Mouse (Mus musculus) cerebellum, postnatal 4 days (tissue): ENCODE results near the gene Defb22.
A peak's percentile ranks its signal among the peaks of the same experiment; 100 is the strongest.

Experiments used
- DNase-seq, 2 experiments: peaks; one replicate each; pipeline ENCODE4 v3.0.0; 2022; ENCODE audit warnings: low spot score in 2 of 2, mixed read lengths in 1 of 2

Gene Defb22

GRCm38 (mm10) chr2:152490038-152490437 is at the start of gene Defb22:
TSS of gene Defb22 (minus strand) at chr2:152490138.
- DNase-seq = no peak

GRCm38 (mm10) chr2:152517981-152518380 is 28.0 kb upstream of the Defb22 start, which contains the start of gene Defb28:
TSS of gene Defb28 (plus strand) at chr2:152518255.
- DNase-seq = no peak

GRCm38 (mm10) chr2:152516084-152516483 is 26.1 kb upstream of the Defb22 start:
- DNase-seq = no peak

- no peak for DNase-seq
These were observed 21.7 kb upstream of the Defb22 start, which contains the start of gene Defb26 for GRCm38 (mm10) chr2:152511592-152511991. TSS of gene Defb26 (minus strand) at chr2:152511692.

DNA sequence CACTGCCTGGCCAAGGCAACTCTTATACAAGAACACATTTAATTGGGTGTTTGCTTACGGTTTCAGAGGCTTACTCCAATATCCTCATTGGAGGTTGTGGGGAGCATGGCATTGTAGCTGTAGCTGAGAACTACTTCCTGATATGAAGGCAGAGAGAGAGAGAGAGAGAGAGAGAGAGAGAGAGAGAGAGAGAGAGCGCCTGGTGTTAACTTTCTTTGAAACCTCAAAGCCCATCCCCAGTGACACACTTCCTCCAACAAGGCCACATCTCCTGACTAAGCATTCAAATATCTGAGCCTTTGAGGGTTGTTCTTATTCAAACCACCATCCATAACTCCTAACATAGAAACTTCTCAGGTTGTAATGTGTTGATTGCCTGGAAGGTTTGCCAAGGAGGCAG is 14.0 kb upstream of the Defb22 start:
- no peak for DNase-seq

- no peak for DNase-seq
These were observed 10.9 kb upstream of the Defb22 start for GRCm38 (mm10) chr2:152500863-152501229.

GRCm38 (mm10) chr2:152500204-152500862 is 10.4 kb upstream of the Defb22 start:
- no peak for DNase-seq

- no peak for DNase-seq
These were observed 8.1 kb upstream of the Defb22 start for GRCm38 (mm10) chr2:152498020-152498419.

DNA sequence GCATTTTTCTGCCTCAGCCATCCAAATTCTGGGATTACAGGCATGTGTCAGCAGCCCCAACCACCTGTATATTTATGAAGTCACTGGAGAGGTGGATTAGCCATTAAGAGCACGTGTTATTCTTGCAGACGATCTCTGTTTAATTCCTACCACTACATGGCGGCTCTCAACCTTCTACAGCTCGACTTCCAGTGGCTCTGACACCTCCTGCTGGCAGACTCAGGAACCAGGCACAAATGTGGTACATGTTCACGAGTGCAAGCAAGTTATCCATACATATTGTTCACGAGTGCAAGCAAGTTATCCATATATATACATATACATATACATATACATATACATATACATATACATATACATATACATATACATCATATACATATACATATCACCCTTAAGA is 3.2 kb upstream of the Defb22 start:
- DNase-seq = no peak

DNA sequence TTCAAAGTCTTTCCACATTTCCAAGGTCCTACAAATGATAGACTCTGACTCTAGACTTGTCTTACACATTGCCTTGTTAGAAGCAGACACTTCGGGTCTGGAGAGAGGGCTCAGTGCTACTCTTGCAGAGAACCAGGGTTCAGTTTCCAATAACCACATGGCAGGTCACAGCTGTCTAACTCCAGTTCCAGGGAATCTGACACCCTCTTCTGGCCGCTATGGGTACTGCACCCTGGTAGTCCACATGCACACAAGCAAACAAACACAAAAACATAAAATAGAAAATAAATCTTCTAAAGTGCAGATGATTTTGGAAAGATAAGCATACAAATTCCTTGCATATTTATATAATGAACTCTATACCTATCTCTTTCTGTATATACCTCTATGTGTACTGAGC is 2.9 kb downstream of the Defb22 start:
- DNase-seq = no peak

GRCm38 (mm10) chr2:152481726-152482125 is 8.2 kb downstream of the Defb22 start:
- DNase-seq = no peak

DNA sequence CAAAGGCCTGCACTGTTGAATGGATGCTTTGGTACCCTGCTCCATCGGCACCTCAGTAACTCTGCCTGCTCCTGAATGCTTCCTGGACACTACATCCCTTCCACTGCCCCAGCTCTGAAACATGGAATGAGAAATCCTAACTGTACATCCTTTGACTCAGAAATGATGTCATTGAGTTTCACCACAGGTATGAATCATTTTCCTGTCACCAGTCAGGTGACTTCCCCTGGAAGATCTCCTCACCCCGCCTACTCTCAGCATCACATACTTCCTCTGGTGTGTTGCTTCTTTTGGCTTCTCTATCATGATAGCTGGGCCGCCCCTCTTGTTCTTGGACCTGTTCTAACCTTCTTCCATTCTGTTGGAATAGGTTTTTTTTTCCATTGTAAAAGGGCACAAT is 9.1 kb downstream of the Defb22 start:
- DNase-seq = no peak

GRCm38 (mm10) chr2:152476763-152477162 is 13.2 kb downstream of the Defb22 start, which contains the start of gene Defb20:
TSS of gene Defb20 (plus strand) at chr2:152477063.
- DNase-seq = no peak

GRCm38 (mm10) chr2:152472434-152472833 is 17.5 kb downstream of the Defb22 start:
- no peak for DNase-seq

DNA sequence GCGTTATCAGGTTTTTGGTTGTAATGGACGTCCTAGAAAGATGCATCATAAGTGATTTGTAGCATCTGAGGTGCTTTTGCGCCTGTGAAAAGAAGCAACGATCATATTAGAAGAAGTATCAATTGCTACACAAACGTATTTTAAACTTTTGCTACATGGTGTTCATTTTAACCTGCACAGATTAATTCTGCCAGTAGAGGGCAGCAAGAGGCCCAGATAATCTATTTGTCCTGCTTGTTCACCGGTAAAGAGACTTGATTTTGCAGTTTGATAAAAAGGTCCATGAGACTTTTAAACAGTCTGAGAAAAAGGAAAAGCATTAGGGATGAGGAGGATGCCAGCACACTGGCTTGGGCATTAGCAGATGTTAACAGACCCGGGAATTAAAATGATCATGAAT is 19.0 kb downstream of the Defb22 start:
- DNase-seq = peak; percentile 30 to 42

GRCm38 (mm10) chr2:152464570-152465150 is 25.3 kb downstream of the Defb22 start, which contains the start of gene Defb23:
TSS of gene Defb23 (minus strand) at chr2:152464620.
- DNase-seq = no peak

GRCm38 (mm10) chr2:152459241-152459640 is 30.7 kb downstream of the Defb22 start:
- no peak for DNase-seq

GRCm38 (mm10) chr2:152452101-152452781 is 37.7 kb downstream of the Defb22 start:
- DNase-seq = no peak

DNA sequence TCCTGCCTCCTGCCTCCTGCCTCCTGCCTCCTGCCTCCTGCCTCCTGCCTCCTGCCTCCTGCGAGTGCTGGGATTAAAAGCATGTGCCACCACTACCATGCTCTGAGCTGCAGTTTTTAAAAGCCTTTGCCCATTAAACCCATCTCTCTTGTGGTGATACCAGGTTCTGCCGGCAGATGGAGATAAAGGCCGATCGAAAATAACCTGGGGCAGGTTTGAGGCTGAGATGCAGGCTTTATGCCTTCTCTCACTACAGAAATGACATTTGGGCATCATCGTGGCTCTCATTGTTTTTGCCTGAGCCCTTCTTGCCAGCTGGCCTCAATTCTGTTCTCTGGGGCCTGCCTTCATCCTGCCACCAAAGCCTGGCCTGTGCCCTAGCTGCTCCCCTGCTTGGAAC is 39.7 kb downstream of the Defb22 start:
- DNase-seq = peak; percentile 63 to 80

GRCm38 (mm10) chr2:152447461-152447860 is 42.5 kb downstream of the Defb22 start:
- no peak for DNase-seq

DNA sequence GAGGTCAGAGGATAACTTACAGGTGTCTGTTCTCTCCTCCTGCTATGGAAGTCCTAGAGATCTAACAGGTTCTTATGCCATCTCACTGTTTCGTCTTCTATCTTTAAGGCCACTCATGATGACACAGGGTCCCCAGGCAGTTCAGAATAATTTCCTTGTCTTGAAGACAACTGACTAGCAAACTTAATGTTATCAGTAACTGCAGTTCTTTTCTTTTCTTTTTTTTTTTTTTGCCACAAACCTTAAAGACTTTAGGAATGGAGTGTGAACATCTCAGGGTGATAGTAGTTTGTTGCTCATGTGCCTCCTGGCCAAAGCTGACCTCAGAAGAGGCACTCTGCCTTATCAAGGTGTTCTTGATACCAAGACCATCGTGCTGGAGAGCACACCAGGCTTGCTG is 43.3 kb downstream of the Defb22 start:
- DNase-seq = no peak

DNA sequence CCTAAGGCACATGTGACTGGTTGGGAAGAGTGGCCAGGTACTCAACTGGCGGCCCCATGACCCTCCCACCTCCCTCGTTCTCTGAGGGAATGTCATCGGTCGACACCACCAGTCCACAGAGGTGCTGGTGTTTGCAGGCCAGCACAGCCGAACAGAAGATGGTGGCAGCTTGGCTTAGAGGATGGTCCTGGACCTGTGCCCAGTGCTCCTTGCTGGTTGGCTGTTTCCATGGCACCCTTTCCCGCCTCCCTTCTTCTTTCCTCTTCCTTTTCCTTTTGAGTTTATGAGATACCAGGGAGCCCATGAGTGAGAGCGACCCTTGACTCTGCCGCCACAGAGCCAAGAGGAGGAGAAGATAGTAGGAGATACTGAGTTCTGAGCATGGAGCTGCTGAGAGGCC is 46.7 kb downstream of the Defb22 start:
- DNase-seq = peak in 1 of 2 experiments; percentile 65

DNA sequence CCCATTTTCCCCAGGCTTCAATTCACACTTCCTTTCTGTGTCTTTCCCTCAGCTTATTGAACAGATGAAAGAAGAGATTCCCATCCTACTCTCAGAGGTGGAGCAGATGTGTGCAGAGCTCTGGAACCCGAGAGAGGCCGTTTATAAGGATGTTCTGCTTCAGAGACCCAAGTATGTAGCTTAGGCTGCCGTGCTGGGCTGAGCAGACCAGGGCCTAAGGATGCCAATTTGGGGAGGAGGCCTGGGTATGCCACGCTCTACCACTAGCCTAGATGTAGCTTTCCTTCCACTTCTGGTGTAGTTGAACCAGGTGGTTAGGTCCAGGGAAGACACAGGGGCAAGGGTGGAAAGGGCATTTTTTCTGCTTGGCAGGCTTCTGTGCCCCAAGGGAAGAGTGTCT is 47.6 kb downstream of the Defb22 start:
- no peak for DNase-seq
